Mouse (Mus musculus): ENCODE data around the gene Hba-a2. TPM values are rescaled to one million over a fixed set of nuclear protein-coding genes. Genes with fewer than 3 reads are reported as not detected.

Hba-a2 gene
- total and polyA plus RNA-seq, 2 experiments from 2014 or later: 6,390 to 8,165 TPM

DNA sequence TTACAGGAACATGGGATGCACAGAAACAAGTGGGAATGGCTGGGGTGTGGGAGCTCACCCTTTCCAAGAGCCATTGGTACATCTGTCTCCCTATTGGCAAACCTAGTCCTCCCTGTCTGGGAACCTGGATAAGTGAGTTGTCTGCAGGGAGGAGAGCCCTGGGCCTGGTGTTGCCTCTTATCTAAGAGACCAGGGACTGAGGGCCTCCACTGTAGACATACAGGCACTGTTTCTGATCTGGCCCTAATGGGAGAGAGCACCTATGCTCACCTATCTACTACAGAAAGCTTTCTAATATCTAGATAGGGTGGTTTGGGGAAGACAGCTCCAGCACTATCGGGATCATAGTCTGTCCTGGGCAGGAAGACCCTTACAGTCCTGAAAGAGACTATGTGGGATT, 40.1 kb upstream of the Hba-a2 start:
- no peak overlapping the region for H3K9ac ChIP-seq (replicated peaks; ENCODE audit: low read depth, low read length)
- TF ChIP-seq EP300 (IDR thresholded peaks at IDR 0.05; ENCODE audit: low read depth): no peak
- no peak for TF ChIP-seq CTCF (IDR thresholded peaks at IDR 0.05; ENCODE audit: low read depth)
- H3K36me3 ChIP-seq (replicated peaks; ENCODE audit: control insufficient read depth, insufficient read depth, low read length): peaks cover 49% of the 10 kb centered on the region
- H3K4me3 ChIP-seq (ENCODE audit: low read depth, low read length): no peak overlapping the region
- H3K9me3 ChIP-seq (replicated peaks; ENCODE audit: control insufficient read depth, low read length): no peaks in the 10 kb centered on the region
- no peak for DNase-seq (ENCODE audit: low spot score)
- no peak for ATAC-seq (ENCODE audit: insufficient read depth, low read depth)
- H3K27me3 ChIP-seq (ENCODE audit: control insufficient read depth, insufficient read depth, low read length): no peaks in the 10 kb centered on the region
- H3K4me1 ChIP-seq (ENCODE audit: control insufficient read depth, insufficient read depth): no peaks in the 10 kb centered on the region
- no peak overlapping the region for H3K27ac ChIP-seq (ENCODE audit: low read depth)
- no peak overlapping the region for H3K4me2 ChIP-seq (ENCODE audit: low read depth, low read length)
- 92% methylated on average over 1 of the region's 1 CpGs for WGBS

DNA sequence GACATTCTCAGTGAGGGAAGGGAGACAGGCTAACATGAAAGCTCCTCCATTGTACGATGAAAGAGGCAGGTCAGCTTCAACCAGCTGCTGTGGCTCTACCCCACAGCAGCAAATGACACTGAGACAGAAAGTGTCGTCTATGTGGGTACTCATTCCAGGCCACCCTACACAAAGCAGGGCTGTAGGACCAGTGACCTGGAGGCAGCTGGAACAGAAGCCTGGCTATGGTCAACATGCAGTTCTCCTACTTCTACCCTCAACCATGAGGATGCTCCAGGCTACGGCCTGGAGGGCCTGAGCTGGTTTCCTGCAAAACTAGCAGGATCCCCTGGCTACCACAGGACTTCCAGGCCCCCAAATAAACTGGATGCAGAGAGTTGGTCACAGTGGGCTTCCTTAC, 39.7 kb upstream of the Hba-a2 start:
- H3K9me3 ChIP-seq (replicated peaks; ENCODE audit: control insufficient read depth, low read length): no peaks in the 10 kb centered on the region
- H3K27ac ChIP-seq (ENCODE audit: low read depth): no peak overlapping the region
- H3K36me3 ChIP-seq (replicated peaks; ENCODE audit: control insufficient read depth, insufficient read depth, low read length): peaks cover 50% of the 10 kb centered on the region

DNA sequence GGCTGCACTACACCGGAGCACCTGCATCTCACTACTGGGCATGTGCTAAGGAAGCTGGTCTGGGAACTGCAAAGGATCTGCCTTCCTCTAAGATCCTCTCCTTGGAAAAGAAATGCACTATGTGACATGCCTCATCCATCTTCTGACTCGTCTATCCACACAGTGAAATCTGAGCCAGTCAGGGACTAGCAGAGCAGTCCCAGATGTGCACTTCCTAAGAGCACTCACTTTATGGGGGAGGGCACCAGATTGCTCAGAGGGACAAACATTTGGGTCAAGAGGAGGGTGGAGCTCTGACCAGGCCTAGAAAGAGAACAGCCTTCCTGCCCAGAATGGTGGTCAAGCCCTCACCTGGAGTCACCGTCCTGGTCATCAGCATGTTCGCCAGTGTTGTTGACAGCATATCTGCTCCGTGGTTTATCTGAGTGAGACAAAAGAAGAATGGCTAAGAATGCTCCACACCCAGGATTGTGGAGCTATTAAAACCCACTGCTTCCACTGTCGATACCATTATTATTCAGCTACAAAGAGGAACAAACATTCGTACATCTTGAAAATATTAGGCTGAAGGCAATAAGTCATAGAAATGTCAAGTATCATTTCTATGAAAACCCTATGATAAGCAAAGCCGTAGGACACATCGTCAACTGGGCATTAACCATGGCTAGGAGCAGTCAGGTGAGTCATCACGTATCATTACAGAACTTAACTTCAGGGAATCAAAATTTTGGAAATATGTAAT, 33.4 kb upstream of the Hba-a2 start:
- 67% methylated on average over 10 of the region's 10 CpGs for WGBS
- no peak overlapping the region for H3K4me2 ChIP-seq (ENCODE audit: low read depth, low read length)
- TF ChIP-seq CTCF (IDR thresholded peaks at IDR 0.05; ENCODE audit: low read depth) (no peak), EP300 (IDR thresholded peaks at IDR 0.05; ENCODE audit: low read depth) (no peak)
- no peak overlapping the region for H3K9ac ChIP-seq (replicated peaks; ENCODE audit: low read depth, low read length)
- no peak overlapping the region for H3K4me3 ChIP-seq (ENCODE audit: low read depth, low read length)
- no peaks in the 10 kb centered on the region for H3K9me3 ChIP-seq (replicated peaks; ENCODE audit: control insufficient read depth, low read length)
- H3K36me3 ChIP-seq (replicated peaks; ENCODE audit: control insufficient read depth, insufficient read depth, low read length): peaks cover 27% of the 10 kb centered on the region; the same call in 1 of the 2 replicates
- no peak for ATAC-seq (ENCODE audit: insufficient read depth, low read depth)
- H3K27ac ChIP-seq (ENCODE audit: low read depth): no peak overlapping the region
- peaks cover 2% of the 10 kb centered on the region; the same call in 1 of the 2 replicates for H3K4me1 ChIP-seq (ENCODE audit: control insufficient read depth, insufficient read depth)
- DNase-seq (ENCODE audit: low spot score): no peak
- no peaks in the 10 kb centered on the region for H3K27me3 ChIP-seq (ENCODE audit: control insufficient read depth, insufficient read depth, low read length)

More for the DNA sequence above, 39.7 kb upstream of the Hba-a2 start:
- ATAC-seq (ENCODE audit: insufficient read depth, low read depth): no peak
- H3K4me3 ChIP-seq (ENCODE audit: low read depth, low read length): no peak overlapping the region
- H3K4me1 ChIP-seq (ENCODE audit: control insufficient read depth, insufficient read depth): no peaks in the 10 kb centered on the region
- no peaks in the 10 kb centered on the region for H3K27me3 ChIP-seq (ENCODE audit: control insufficient read depth, insufficient read depth, low read length)
- H3K9ac ChIP-seq (replicated peaks; ENCODE audit: low read depth, low read length): no peak overlapping the region
- TF ChIP-seq EP300 (IDR thresholded peaks at IDR 0.05; ENCODE audit: low read depth) (no peak), CTCF (IDR thresholded peaks at IDR 0.05; ENCODE audit: low read depth) (no peak)
- no peak for DNase-seq (ENCODE audit: low spot score)
- 83% methylated on average over 3 of the region's 3 CpGs for WGBS
- no peak overlapping the region for H3K4me2 ChIP-seq (ENCODE audit: low read depth, low read length)

DNA sequence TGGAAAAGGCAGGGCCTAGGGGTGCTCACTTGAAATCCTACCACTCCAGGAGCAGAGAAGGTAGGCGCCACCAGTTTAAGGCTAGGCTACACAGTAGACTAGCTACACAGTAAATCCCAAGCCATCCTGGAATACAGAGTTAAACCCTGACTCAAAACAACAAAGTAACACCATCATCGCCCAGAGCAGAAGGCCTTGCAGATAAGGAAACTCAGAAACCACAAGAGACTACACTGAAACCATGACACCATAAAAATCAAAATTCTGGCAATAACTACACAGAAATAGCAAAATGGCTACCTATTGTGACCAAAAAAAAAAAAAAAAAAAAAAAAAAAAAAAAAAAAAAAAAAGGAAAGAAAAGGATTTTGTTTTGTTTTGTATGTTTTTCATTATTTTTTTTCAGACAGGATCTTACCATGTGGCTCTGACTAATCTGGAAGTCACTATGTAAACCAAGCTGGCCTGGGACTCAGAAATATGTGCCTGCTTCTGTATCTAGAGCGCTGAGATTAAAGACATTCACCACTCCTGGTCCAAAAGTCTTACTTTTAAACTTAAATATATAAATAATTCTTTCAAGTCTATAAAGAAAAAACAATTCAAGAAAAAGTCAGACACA, 31.1 kb upstream of the Hba-a2 start:
- TF ChIP-seq CTCF (IDR thresholded peaks at IDR 0.05; ENCODE audit: low read depth) (no peak), EP300 (IDR thresholded peaks at IDR 0.05; ENCODE audit: low read depth) (no peak)
- H3K27me3 ChIP-seq (ENCODE audit: control insufficient read depth, insufficient read depth, low read length): no peaks in the 10 kb centered on the region
- no peak for ATAC-seq (ENCODE audit: insufficient read depth, low read depth)
- peaks cover 4% of the 10 kb centered on the region; the same call in 1 of the 2 replicates for H3K4me1 ChIP-seq (ENCODE audit: control insufficient read depth, insufficient read depth)
- H3K9me3 ChIP-seq (replicated peaks; ENCODE audit: control insufficient read depth, low read length): no peaks in the 10 kb centered on the region
- 89% methylated on average over 3 of the region's 3 CpGs for WGBS
- H3K4me2 ChIP-seq (ENCODE audit: low read depth, low read length): no peak overlapping the region
- H3K4me3 ChIP-seq (ENCODE audit: low read depth, low read length): no peak overlapping the region
- H3K36me3 ChIP-seq (replicated peaks; ENCODE audit: control insufficient read depth, insufficient read depth, low read length): peaks cover 22% of the 10 kb centered on the region; the same call in 1 of the 2 replicates
- no peak overlapping the region for H3K9ac ChIP-seq (replicated peaks; ENCODE audit: low read depth, low read length)
- no peak overlapping the region for H3K27ac ChIP-seq (ENCODE audit: low read depth)
- no peak for DNase-seq (ENCODE audit: low spot score)

DNA sequence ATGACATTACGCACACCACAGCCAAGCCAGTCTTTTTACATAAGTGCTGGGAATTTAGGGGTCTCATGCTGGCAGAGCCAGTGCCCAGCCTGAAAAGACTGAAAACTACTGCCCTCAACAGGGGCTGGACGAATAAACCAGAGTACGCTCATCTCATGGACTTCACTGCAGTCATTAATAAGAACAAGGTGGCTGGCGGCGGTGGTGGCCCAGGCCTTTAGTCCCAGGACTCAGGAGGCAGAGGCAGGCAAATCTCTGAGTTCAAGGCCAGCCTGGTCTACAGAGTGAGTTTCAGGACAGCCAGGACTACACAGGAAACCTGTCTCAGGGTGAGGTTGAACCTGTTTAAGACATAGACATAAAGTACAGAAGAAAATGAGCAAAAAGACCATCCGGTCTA, 30.1 kb upstream of the Hba-a2 start:
- Histone ChIP-seq H3K9ac (replicated peaks; ENCODE audit: low read depth, low read length) (no peak overlapping the region), H3K4me2 (ENCODE audit: low read depth, low read length) (no peak overlapping the region), H3K27me3 (ENCODE audit: control insufficient read depth, insufficient read depth, low read length) (no peaks in the 10 kb centered on the region), H3K27ac (ENCODE audit: low read depth) (no peak overlapping the region), H3K4me3 (ENCODE audit: low read depth, low read length) (no peak overlapping the region), H3K4me1 (ENCODE audit: control insufficient read depth, insufficient read depth) (peaks cover 4% of the 10 kb centered on the region; the same call in 1 of the 2 replicates), H3K9me3 (replicated peaks; ENCODE audit: control insufficient read depth, low read length) (no peaks in the 10 kb centered on the region), H3K36me3 (replicated peaks; ENCODE audit: control insufficient read depth, insufficient read depth, low read length) (peaks cover 13% of the 10 kb centered on the region; the same call in 1 of the 2 replicates)
- ATAC-seq (ENCODE audit: insufficient read depth, low read depth) (no peak), DNase-seq (ENCODE audit: low spot score) (no peak)
- TF ChIP-seq EP300 (IDR thresholded peaks at IDR 0.05; ENCODE audit: low read depth) (no peak), CTCF (IDR thresholded peaks at IDR 0.05; ENCODE audit: low read depth) (no peak)
- 91% methylated on average over 6 of the region's 6 CpGs for WGBS

Measured in heart, postnatal 0 days (tissue).